Mouse (Mus musculus) kidney, postnatal 0 days (tissue): ENCODE measurements at regions not wholly inside any gene's neighbourhood (a gene's known extent, or its start where the extent isn't known, plus 50 kb on each side); places are given as distances from the start of the nearest gene placed in this dataset.
A peak's percentile ranks its signal among the peaks of the same experiment; 100 is the strongest.
"Not testable (repeated sequence)": the region's sequence is repeated elsewhere in the genome, so short reads cannot be mapped to it uniquely, and the experiment has no call there.

Source experiments
- ATAC-seq: fragments of 200-750 bp; cut with Nextera tagmentation; replicated peaks from 2 replicates; pipeline ENCODE4 v1.8.0; 2017; ENCODE audit warnings: low read depth, moderate number of reproducible peaks, moderate TSS enrichment, moderate library complexity; ENCODE audit not compliant: low FRiP score
- DNase-seq: peaks from one replicate; pipeline ENCODE4 v3.0.0-alpha.2; 2016; ENCODE audit warnings: low spot score
- H3K27ac ChIP-seq: fragments of 300-500 bp; sonication (generic); 2 replicates; pipeline ENCODE4 v1.5.1; 2014; ENCODE audit warnings: mild to moderate bottlenecking
- H3K27me3 ChIP-seq: fragments of 300-500 bp; sonication (generic); 2 replicates; pipeline ENCODE4 v1.6.1; 2014; ENCODE audit warnings: low read length, mixed read lengths; ENCODE audit not compliant: insufficient read depth
- H3K36me3 ChIP-seq: fragments of 300-500 bp; sonication (generic); 2 replicates; pipeline ENCODE4 v1.6.1; 2014; ENCODE audit warnings: low read length, mixed read lengths; ENCODE audit not compliant: insufficient read depth
- H3K4me1 ChIP-seq: fragments of 300-500 bp; sonication (generic); replicated peaks from 2 replicates; pipeline ENCODE4 v1.6.1; 2014; ENCODE audit warnings: antibody characterized with exemption, low read length, mixed read lengths; ENCODE audit not compliant: insufficient read depth
- H3K4me2 ChIP-seq: fragments of 300-500 bp; sonication (generic); 2 replicates; pipeline ENCODE4 v1.6.1; 2014; ENCODE audit warnings: mild to moderate bottlenecking, low read length, moderate library complexity, mixed read lengths
- H3K4me3 ChIP-seq: fragments of 300-500 bp; sonication (generic); replicated peaks from 2 replicates; pipeline ENCODE4 v1.5.1; 2014; ENCODE audit warnings: low read depth, low read length
- H3K9ac ChIP-seq: fragments of 300-500 bp; sonication (generic); 2 replicates; pipeline ENCODE4 v1.6.1; 2014; ENCODE audit warnings: low read depth, low read length
- H3K9me3 ChIP-seq: fragments of 300-500 bp; sonication (generic); replicated peaks from 2 replicates; pipeline ENCODE4 v1.6.1; 2016; ENCODE audit warnings: low read length, inconsistent platforms, mixed read lengths
- CTCF ChIP-seq: IDR thresholded peaks from 2 replicates; pipeline ENCODE4 v1.5.1; 2016; ENCODE audit warnings: antibody characterized with exemption, low read depth, mild to moderate bottlenecking, moderate library complexity
- WGBS: fragments of 180-500 bp; shearing (Covaris S2); extraction: QIAGEN DNeasy Blood & Tissue Kit; methylation state at CpG from one replicate; pipeline ENCODE4 v1.1.7; 2014; 5-methylcytosine and 5-hydroxymethylcytosine counted together

DNA sequence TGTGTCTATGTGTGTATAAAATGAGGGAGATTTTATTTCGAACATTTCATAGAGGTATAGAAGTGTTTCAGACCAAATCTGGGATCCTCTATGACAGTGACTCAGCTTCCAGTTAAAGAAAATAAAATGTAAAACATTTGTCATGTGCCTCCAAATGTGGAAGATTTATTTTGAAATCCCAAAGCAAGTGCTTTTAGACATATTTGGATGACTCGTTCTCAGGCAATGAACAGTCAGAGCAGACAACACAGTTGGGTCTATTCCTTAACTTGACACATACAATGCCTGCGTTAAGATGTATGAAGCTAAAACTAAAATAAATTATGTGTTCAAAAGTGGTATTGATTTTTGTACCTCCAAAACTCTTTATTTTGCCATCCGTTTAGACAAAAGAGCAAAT lies 830.4 kb upstream of the Grm7 start:
- DNase-seq (no peak), ATAC-seq (no peak)
- no peaks in the 10 kb centered on the region for H3K27me3 ChIP-seq
- WGBS, result 81% methylated on average over 4 of the region's 4 CpGs
- no peak for TF ChIP-seq CTCF
- no peak overlapping the region for H3K4me3 ChIP-seq
- no peaks in the 10 kb centered on the region for H3K36me3 ChIP-seq
- H3K4me2 ChIP-seq, result no peak overlapping the region
- no peak overlapping the region for H3K27ac ChIP-seq
- H3K4me1 ChIP-seq, result no peaks in the 10 kb centered on the region
- H3K9me3 ChIP-seq, result no peaks in the 10 kb centered on the region
- H3K9ac ChIP-seq, result no peak overlapping the region

DNA sequence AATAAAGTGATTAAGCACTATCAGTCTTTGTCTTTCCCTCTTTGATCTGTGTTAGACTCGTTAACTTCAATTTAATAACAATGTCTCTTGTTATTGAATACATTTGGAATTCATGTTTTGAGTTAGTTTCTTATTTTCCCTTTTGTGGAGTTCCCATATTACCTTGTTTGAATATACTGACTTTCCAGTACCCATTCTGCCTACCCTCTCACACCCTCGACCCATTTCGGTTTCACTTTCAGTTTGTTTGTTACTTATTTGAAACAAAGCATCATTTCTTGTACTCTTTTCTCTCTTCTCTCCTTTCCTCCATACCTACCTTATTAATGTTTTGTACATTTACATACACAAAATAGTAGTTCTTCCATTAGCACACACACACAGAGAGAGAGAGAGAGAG lies 797.1 kb upstream of the Grm7 start:
- Histone ChIP-seq H3K9ac (no peak overlapping the region), H3K4me1 (no peaks in the 10 kb centered on the region), H3K27me3 (no peaks in the 10 kb centered on the region), H3K36me3 (no peaks in the 10 kb centered on the region), H3K4me2 (no peak overlapping the region), H3K27ac (no peak overlapping the region), H3K9me3 (no peaks in the 10 kb centered on the region), H3K4me3 (no peak overlapping the region)
- no peak for TF ChIP-seq CTCF
- DNase-seq (no peak), ATAC-seq (no peak)
- 82% methylated on average over 3 of the region's 3 CpGs for WGBS

DNA sequence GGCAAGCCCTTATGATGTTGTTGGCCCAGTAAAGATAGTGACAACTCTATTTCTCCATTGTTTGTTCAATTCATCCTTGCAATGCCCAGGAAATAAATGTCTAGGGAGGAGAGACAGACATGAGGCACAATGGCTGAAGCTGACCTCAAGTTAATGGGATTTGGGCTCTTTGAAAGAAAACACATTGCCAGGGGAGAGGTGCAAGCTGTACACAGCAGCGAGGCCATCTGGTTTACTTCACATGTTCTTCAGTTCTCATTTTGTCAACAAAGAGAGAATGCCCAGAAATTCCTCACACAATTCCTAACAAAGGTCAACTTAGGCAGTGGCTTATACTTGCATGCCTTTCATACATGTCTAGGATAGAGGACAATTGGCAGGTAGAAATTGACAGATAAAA lies 789.6 kb upstream of the Grm7 start:
- H3K27ac ChIP-seq, result no peak overlapping the region
- H3K9me3 ChIP-seq, result no peaks in the 10 kb centered on the region
- WGBS, result 56% methylated on average over 1 of the region's 1 CpGs
- H3K9ac ChIP-seq, result no peak overlapping the region
- H3K4me1 ChIP-seq, result no peaks in the 10 kb centered on the region
- no peaks in the 10 kb centered on the region for H3K36me3 ChIP-seq
- no peak overlapping the region for H3K4me2 ChIP-seq
- no peak overlapping the region for H3K4me3 ChIP-seq
- DNase-seq, result no peak
- no peak for ATAC-seq
- no peak for TF ChIP-seq CTCF
- no peaks in the 10 kb centered on the region for H3K27me3 ChIP-seq

DNA sequence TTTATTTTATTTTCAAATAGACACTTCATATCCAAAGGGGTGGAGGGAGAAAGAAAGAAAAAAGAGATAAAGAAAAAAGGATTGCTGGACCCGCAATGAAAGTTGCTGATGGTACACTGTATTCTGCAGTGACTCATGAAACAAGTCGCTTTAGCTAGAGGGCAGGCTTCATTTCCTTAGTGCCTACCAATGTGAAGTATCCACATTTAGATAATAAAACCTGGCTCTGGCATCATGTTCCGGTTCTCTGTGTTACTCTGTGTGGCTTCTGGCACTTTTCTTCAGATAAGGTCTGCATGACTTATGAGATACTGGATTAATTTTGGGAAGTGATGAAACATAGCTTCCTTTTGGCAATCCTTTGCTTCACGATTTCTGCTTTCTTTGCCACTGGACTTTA lies 782.0 kb upstream of the Grm7 start:
- no peak for ATAC-seq
- Histone ChIP-seq H3K9me3 (no peaks in the 10 kb centered on the region), H3K27me3 (no peaks in the 10 kb centered on the region), H3K4me3 (no peak overlapping the region), H3K9ac (no peak overlapping the region), H3K4me2 (no peak overlapping the region), H3K27ac (no peak overlapping the region), H3K4me1 (no peaks in the 10 kb centered on the region), H3K36me3 (no peaks in the 10 kb centered on the region)
- WGBS, result 71% methylated on average over 4 of the region's 4 CpGs
- DNase-seq, result no peak
- no peak for TF ChIP-seq CTCF

DNA sequence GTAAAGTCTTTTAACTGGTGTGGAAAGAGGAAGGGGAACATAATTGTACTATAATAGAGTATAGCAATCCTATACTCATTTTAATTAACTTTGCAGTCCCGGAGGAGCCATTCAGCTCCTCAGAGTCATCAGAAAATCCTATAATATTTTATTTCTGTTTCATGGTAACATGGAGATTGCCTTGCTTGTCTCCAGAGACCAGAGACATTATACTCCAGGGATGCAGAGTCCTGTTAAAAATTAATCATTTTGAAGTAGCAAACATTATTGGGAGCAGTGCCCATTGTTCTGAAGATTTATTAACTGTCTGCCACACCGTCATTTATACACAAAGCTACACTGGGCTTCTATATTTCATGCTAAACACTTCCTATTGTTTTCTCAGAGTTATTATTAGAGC lies 771.2 kb upstream of the Grm7 start:
- H3K9ac ChIP-seq, result no peak overlapping the region
- H3K4me2 ChIP-seq, result no peak overlapping the region
- no peak overlapping the region for H3K4me3 ChIP-seq
- no peaks in the 10 kb centered on the region for H3K27me3 ChIP-seq
- no peaks in the 10 kb centered on the region for H3K9me3 ChIP-seq
- no peaks in the 10 kb centered on the region for H3K4me1 ChIP-seq
- no peak for TF ChIP-seq CTCF
- ATAC-seq, result no peak
- DNase-seq, result no peak
- no peaks in the 10 kb centered on the region for H3K36me3 ChIP-seq
- WGBS, result 53% methylated on average over 2 of the region's 2 CpGs
- no peak overlapping the region for H3K27ac ChIP-seq

DNA sequence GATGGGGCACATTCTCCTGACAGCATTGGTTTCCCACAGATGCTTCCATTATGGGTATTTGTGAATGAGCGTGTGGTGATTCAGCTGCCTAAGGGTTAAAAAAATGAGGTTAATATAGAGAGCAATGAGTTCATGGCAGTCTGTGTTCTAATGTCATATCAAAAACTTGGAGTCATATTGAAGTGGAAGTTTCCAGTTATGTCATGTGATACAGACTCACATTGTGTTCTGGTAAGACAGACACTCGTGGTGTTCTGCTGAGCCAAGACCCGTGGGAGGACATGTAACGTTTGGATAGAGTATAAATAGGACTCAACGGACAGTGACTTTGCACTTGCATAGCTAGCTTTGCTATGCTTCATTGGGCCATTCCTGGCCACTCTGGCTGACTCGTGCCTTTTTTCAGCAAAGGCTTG lies 770.7 kb upstream of the Grm7 start:
- no peak for DNase-seq
- Histone ChIP-seq H3K27ac (no peak overlapping the region), H3K4me1 (no peaks in the 10 kb centered on the region), H3K9me3 (no peaks in the 10 kb centered on the region), H3K36me3 (no peaks in the 10 kb centered on the region), H3K4me2 (no peak overlapping the region), H3K9ac (no peak overlapping the region), H3K27me3 (no peaks in the 10 kb centered on the region), H3K4me3 (no peak overlapping the region)
- peak; percentile 79 for ATAC-seq
- 43% methylated on average over 6 of the region's 6 CpGs for WGBS
- TF ChIP-seq CTCF, result no peak

DNA sequence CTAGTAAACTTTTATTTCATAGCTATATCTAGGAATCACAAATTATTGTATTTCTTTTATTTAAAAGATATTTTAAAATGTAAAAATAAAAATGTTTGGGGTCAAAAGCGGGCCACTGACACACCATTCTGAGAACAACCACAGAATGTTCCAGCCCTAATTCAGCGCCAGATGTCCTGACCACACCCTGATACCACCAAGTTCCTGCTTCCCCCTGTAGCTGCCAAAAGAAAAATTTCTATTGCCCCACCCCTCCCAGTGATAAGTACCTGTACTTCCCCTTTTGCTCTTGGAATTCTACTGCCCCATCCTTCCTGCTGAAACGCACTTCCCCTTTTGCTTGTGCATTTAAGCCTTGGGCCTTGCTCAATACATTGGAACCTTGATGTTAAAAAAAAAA lies 769.8 kb upstream of the Grm7 start:
- not testable (repeated sequence) for ATAC-seq, H3K4me1 ChIP-seq

More for the DNA sequence above, 769.8 kb upstream of the Grm7 start:
- not testable (repeated sequence) for H3K27me3 ChIP-seq, H3K36me3 ChIP-seq, H3K4me3 ChIP-seq, H3K9ac ChIP-seq, H3K9me3 ChIP-seq, H3K27ac ChIP-seq, H3K4me2 ChIP-seq, DNase-seq
- WGBS, result 88% methylated on average over 3 of the region's 3 CpGs
